Mouse (Mus musculus) thymus, postnatal 10 days (tissue): ENCODE results near the gene Zfp626.
"Not testable (repeated sequence)": the region's sequence is repeated elsewhere in the genome, so short reads cannot be mapped to it uniquely, and the experiment has no call there.

ENCODE experiments used
- DNase-seq, 2 experiments: peaks; one replicate each; pipeline ENCODE4 v3.0.0; 2021; ENCODE audit warnings: low spot score in 2 of 2

Gene Zfp626

DNA sequence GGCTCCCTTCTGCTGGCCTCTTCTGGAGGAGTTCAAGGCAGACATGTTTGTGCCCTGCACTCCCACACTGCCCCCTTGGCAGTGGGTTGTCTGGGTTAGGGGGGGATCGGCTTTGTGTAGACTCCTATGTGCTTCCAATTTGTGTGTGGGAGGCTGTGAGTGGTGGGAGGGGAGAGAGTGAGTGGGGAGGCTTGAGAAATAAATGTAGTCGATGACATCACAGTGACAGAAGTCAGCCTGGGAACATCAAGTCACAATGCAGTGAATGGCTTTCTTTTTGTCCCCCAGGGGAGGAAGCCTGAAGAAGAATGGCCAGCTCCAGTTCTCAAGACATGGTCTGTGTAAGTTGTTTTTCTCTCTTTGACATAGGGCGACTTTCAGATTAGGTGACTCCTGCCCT lies at the start of gene Zfp626:
Zfp626 (plus strand) TSS at position 301 of the 400 bp plus-strand sequence.
- DNase-seq, result not testable (repeated sequence)

DNA sequence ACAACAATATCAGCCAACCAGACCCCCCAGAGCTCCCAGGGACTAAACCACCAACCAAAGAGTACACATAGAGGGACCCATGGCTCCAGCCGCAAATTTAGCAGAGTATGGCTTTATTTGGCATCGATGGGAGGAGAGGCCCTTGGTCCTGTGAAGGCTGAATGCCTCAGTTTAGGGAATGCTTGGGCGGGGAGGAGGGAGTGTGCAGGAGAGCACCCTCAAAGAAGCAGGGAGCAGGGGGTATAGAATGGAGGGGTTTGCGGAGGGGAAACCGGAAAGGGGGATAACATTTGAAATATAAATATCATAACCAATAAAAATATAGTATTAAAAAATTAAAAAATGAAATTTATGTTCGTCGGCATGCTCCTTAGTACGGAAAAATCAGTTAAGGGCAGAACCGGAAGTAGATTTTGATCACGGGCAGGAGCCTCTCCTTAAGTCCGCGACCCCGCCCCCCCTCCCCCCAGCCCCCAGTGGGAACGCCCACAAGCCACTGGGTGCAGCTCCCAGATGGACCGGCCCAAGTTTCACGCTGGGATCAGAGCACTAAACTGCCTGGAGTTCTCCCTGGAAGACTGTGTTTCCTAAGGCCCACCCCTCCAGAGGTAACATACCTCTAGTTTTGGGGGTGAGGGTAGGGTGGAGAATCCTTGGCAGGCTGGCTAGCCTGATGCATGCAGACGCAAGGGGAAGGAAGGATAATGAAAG lies 41.7 kb upstream of the Zfp626 start:
- DNase-seq, result no peak

DNA sequence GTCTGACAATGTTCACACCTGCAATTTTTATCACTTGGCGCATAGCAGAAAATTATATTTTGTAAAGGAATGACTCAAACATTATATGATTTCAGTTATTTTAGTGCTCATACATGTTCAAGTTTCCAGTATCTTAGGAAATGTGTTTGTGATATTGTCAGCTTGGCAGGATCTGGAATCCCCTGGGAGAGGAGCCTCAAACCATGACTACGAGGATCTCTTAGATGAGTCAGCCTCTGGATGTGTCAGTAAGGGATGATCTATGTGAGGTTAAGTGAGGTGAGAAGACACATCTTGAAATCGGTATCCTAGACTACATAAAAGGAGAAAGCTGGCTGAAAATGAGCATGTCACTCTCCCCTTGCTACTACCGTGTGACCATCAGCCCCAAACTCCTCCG lies 17.7 kb upstream of the Zfp626 start:
- no peak for DNase-seq

DNA sequence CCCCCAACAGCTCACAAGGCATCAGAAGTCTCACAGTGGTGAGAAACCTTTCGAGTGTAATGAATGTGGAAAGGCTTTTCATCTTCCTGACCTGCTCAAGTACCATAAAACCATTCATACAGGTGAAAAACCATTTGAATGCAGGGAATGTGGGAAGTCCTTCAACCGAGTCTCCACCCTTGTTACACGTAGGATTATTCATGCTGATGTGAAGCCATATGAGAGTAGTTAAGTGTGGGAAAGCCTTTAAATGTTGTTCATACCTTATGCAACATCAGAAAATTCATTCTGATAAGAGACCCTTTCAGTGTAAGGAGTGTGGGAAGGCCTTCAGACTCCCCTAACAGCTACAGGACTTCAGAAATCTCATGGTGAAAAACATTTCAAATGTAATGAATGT lies 13.1 kb upstream of the Zfp626 start:
- DNase-seq, result not testable (repeated sequence)

DNA sequence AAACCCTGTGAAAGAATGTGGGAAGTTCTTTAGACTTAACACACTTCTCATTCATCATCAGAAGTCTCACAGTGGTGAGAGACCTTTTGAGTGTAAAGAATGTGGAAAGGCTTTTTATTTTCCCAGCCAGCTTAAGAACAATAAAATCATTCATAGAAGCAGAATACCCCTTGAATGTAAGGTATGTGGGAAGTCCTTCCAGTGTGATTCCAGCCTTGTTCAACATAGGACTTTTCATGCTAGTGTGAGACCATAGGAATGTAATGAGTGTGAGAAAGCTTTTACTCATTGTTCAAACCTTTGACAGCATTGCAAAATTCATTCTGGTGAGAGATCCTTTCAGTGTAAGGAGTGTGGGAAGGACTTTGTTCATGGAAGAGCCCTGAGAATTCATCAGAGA lies 12.4 kb upstream of the Zfp626 start:
- DNase-seq, result no peak

DNA sequence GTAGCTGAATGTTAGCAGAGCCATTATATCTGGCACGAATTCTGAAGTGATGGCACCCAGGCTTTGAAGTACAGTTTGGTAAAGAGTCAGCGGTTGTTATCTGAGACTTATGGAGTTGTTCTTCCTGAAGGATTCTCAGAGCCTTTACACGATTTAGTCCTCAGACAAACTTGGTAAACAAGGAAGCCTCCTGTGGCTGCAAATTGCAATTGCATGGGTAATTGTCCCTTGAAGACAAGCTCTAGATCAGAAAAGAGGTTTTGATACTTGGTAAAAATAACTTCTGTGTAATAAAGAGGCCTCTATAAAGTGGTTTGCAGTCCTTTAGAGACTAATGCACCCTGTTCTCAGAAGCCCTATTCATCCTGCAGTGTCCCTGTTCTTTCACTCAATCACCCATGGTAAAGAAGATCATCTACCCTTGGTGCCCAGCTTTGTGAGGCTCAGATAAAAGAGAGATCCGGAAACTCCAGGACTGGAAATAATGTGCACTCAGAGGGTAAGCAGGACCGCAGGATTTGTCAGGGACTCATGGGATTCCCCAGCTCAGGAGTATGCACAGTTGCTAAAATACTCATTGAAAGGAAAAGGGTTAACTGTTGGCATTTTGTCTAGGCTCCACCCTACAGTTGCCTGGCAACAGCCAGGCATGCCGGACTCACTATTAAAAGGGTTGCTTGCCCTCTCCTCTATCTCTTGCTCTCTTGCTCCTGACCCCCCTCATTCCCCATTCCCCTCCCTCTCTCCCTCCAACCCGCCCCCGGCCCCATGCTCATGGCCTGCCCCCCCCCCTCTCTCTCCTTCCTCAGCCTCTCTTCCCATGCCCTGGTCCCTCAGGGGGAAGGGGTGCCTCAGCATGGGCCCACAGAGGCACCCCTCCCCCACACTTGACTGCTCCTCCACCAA lies 8.8 kb upstream of the Zfp626 start:
- no peak for DNase-seq

DNA sequence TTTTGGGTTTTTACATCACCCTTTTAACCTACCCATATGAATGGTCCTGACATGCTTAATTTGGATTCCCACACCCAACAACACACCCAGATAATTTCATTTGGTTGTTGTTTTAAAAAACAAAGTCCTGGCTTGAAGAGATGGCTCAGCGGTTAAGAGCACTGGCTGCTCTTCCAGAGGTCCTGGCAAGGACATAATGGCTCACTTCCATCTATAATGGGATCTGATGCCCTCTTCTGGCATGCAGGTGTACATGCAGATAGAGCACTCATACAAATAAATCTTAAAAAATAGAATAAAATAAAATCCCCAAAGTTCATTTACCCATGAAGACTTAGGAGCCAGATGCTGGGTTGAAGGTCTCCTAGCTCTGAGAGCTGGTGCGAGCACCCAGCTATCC lies 5.9 kb upstream of the Zfp626 start:
- no peak for DNase-seq

DNA sequence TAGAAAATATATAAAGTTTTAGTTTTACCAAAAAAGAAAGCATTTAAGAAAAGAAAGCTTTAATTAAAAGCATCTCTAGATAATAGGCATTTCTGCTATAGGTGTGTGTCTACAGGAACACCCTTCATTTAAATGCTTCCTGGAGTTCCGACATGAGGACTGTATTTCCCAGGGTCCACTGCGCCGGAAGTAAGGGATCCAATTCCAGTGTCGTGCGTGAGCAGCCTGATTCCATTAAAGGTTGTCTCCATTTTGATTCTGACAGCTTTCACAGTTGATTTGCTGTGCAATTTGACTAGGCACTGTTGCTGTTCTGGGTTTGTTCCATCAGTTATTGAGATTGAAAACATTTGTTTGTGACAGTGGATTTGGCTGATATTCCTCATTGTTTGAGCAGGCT lies 4.0 kb upstream of the Zfp626 start:
- no peak for DNase-seq

DNA sequence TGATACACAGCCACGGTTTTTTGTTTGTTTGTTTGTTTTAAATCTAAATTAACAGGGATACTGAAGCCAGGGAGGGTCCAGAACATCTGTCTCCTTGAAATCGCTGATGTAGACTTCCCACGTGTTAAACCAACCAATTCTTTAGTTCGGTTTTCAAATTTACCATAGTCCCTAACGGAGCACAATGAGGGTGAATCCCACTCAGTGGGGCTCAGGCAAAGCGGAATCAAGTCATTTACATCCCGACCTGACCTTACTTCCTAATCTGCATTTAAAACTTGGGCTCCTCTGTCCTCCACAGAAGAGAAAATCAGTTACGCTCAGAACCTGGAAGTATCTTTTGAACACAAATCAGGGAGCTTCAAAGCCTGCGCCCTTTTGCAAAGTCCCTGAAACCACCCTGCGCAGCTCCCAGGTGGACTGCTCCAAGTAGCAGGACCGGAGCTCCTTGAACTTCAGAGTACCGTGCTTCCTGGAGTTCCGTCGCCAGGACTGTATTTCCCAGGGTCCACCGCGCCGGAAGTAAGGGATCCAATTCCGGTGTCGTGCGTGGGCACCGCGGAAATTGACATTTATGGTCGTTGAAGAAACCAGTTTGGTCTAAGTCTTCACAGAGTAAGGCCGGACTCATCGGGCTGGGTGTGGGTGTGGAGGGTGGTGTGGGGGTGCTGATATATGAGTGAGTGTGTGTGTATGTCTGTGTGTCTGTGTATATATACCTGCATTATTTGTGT lies 2.5 kb upstream of the Zfp626 start:
- DNase-seq, result peak; percentile 53 to 65

DNA sequence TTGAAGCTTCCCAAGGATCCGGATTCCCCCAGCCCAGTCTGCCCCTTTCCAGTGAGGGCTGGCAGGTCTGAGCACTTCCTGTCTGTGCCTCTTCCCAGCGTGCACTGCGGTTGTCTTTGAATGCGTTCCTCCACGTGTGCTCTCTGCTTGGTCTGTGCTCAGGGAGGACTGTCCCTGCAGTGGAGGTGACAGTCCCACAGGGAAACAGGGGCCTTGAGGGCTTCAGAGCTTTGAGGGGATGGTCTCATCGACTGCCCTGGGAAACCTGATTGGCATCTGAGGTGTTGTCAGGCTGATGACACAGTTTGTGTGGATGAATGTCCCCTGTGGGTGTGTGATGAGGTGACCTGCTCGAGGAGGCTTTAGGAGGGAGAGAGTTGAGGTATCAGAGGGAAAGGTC lies 309 bp downstream of the Zfp626 start:
- not testable (repeated sequence) for DNase-seq

DNA sequence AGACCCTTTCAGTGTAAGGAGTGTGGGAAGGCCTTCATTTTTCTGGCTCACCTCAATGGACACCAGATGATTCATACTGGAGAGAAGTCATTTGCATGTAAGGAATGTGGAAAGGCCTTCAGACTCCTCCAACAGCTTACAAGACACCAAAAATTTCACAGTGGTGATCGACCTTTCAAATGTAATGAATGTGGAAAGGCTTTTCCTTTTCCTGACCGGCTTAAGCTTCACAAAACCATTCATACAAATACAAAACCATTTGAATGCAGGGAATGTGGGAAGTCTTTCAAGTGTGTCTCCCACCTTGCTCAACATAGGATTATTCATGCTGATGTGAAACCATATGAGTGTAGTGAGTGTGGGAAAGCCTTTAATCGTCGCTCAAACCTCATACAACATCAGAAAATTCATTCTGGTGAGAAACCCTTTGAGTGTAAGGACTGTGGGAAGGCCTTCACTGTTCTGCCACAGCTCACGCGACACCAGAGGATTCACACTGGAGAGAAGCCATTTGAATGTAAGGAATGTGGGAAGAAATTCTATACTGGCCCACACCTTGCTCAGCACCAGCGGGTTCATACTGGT lies 11.6 kb downstream of the Zfp626 start:
- no peak for DNase-seq

DNA sequence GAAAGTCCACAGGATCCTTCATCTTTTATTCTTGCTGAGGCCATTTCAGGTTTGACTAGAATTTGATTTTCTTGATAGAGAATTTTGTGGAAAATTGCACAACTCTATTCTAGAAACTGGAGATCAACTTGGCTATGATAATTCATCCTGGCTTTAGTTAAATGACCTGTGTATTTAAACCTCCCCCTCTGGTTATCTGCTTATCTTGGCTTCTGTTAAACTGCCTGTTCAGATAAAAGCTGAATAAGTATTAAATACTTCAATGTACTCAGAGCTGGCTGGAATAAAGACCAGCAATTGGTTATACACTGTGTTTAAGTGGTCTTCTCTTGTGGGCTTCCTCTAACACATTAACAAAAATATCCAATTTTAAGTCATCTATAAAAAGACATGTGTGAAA lies 15.6 kb downstream of the Zfp626 start:
- DNase-seq, result no peak

DNA sequence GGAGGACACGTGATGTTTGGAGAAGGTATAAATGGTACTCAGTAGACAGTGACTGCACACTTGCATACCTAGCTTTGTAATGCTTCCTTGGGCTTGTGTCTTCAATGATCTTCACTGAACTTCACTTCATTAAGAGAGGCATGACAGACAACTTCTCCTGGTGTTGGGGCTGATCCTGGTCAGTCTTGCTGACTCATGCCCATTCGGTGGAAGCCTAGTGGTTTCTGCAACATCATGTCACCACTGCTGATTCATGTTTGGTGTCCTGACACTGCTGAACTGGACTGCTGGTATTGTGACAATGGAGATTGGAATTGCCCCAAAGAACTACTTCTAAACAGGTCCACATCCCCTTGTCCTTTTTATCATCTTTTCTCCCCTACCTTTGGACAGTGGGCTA lies 27.1 kb downstream of the Zfp626 start:
- DNase-seq, result no peak

DNA sequence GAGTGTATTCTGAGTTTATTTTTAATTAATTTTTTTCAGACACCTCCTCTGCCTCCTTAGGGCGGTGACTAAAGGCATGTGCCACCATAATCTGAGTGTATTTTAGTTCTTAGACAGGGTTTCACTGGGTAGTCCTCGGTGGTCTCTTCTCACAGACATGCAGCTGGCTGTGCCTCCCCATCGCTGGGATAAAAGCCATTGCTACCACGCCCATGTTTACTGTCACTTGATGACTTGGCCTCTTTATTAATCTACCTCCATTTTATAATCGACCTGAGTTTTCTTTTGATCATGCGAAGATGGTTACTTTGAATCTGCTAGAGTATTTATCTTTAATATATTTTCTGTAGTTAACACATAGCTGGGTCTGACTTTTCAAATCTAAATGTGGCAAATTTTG lies 30.9 kb downstream of the Zfp626 start:
- DNase-seq, result no peak

DNA sequence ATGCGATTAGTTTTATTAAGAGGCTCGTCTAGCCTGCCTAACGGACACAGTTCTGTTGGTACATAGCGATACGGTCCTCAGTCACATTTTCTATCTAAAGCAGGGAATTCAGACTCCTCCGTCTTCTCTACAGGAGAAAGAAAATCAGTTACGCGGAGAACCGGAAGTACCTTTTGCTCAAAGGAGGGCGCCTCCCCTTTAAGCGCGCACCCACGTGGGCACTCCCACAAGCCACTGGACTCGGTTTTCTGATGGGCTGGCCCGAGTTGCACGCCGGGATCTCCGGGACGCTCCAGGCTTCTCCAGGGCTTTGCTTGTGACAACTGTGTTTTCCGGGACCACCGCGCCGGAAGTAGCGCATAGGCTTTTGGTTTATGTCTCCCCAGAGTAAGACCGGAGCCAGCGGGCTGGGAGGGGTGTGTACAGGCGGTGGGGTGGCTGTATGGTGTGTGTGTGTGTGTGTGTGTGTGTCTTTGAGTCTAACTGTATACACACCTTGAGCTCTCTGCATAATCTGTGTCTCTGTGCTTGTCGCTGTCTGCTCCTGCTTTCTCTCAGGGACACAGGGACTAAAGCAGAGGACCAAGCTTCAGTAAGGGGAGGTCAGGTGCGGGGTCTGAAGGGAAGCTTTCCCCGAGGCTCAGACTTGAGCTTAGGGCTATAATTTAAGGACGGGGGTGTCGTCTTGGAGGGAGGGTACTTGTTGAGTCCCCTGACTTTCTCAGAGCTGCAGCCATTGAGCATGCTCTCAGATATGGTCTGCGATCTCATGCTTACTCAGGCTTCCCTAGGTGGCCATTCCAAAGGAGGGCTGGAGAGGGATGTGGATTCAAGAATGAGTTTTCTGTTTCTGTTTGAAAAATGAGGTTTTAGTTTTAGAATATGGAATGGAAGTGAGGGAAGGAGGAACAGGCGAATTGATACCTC lies 31.6 kb downstream of the Zfp626 start, which contains the start of gene Zfp59:
Zfp59 (plus strand) TSS at position 285 of the 927 bp plus-strand sequence.
- DNase-seq, result peak; percentile 74 to 75

DNA sequence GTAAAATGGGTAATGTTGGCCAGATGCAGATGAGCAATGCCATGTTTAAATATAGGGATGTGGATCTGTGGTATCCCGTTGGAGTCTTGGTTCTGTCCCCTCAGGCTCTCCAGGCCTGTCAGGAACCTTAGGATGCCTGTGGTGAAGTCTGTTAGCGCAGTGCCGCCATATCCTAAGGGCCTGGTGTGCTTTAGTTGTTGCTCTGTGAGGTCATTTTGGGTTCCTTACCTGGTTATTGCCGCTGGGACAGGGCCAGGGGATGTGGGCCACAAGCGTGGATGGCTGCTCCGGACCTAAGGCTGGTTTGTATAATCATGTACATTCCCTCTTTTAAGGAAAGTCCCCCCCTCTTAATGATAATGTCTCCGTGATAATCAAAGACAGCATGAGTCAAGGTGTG lies 32.6 kb downstream of the Zfp626 start:
- DNase-seq, result no peak

DNA sequence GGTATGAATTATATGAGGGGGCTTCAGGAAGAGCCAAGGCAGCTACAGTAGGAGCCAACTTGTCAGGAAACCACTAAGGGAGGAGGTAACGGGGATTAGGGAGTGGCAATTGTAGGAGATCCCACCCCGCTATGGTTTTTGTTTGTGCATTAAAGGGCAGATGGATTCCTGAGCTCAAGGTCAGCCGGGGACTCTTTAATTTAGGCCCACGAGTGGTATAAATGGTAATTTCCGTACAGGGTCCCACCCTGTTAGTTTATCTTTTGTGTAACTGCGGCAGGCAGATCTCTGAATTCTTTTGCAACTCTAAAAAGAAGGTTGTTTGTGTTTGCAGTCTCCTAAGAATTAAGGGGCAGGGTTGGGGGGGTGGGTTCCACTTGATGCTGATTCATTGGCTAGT lies 33.1 kb downstream of the Zfp626 start:
- DNase-seq, result no peak

DNA sequence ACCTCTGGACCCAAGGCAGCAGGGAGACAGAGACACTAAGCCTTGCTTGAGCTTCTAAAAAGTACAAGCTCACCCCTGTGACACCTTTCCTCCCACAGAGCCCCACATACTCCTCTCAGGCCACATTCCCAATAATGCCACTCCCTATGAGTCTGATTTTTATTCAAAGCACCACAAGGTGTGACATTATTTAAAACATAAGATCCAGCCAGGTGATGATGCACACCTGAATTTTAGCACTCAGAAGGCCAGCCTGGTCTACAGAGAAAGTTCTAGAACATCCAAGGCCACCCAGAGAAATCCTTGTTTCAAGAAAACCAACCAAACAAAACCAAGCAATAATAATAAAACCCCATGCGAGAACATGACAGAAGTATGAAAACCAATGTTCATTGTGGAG lies 50.2 kb downstream of the Zfp626 start, which contains the start of gene Zfp607a:
Zfp607a (plus strand) TSS at position 301 of the 400 bp plus-strand sequence.
- DNase-seq, result no peak

DNA sequence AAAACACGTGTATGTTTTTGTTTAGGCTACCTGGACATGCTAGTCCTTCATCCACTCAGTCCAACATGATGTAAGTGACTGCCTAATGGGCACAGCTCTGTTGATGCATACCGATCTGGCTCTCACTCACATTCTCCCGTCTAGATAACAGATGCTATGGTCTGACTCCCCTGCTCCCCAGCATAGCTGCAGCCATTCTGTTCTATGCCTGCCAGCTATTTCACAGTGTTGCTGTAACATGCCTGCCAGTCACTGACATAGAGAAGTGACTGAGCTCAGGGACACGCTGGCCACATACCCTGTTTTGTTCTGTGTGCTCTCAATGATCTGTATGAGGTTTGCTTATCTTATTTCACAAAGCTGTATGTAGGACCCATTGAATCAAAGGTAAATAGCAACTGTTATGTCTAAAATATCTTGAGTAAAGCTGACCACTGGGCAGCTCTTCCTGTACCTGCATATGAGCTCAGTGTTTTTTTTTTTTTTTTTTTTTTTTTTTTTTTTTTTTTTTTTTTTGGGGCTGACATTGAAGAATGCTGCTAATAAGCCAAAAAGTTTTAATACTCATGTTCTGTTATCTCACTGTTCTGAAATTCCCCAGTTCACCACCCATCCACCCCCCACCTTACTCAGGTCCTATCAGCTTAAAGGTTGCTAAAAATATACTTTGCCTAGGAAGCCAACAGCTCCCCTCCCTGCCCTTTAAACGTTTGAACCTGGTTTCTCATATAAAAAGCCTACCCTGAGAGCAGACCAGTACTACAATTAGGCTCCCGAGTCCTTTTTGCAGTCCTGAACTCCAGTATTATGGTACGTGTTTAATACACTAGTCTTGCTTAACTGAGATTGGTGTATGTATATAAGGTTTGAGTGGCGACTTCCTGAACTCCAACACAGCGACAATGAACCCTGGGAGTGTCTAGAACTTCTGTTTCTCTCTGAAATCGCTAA lies 52.6 kb downstream of the Zfp626 start:
- DNase-seq, result no peak
